Mouse (Mus musculus): ENCODE results near the gene Nfya. TPM values are rescaled to one million over a fixed set of nuclear protein-coding genes. Genes with fewer than 3 reads are reported as not detected.

Nfya gene
- polyA plus RNA-seq, 1 experiment from 2014 or later = 26.4 TPM

DNA sequence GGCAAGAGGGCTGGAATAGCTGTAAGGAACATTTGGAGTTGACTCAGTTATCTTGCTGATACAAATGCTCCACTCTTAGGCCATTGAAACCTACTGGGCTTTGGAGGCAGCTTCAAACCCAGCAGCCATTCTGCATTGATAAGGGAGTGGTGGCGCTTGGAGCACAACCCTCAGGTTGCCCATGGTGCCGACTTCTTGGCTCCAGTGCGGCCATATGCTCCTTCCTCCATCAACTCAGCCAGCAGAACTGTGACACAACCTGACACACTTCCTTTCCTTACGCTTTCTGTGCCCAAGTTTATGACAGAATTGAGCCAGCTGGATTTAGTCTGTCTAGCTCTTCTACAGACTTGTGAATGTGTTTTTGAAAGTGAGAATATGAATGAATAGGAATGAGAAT is 2.6 kb downstream of the Nfya start:
- Histone ChIP-seq H3K36me3 (peaks cover 27% of the 10 kb centered on the region), H3K9me3 (replicated peaks) (no peaks in the 10 kb centered on the region), H3K27me3 (ENCODE audit: low read depth, poor library complexity, severe bottlenecking) (no peaks in the 10 kb centered on the region), H3K4me3 (peak overlapping the region; percentile 89), H3K27ac (peak overlapping the region; percentile 99), H3K4me1 (peaks cover 22% of the 10 kb centered on the region)
- WGBS = 88% methylated on average over 4 of the region's 4 CpGs
- DNase-seq (ENCODE audit: low spot score) = no peak

DNA sequence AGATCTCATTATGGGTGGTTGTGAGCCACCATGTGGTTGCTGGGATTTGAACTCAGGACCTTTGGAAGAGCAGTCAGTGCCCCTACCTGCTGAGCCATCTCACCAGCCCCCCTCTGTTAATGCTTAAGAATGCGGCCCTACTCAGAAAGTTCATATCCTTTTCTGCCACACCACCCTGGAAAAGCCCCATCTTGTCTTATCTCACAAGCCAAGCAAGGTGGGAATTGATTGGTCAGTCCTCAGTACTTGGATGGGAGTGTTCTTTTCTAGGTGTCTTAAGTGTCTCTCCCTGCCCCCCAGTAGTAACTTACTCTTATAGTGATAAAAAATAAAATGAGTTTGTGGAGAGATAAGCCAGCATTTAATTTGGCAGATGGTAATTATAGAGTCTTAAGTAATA is 5.0 kb downstream of the Nfya start:
- no peak for DNase-seq (ENCODE audit: low spot score)
- Histone ChIP-seq H3K27ac (no peak overlapping the region), H3K36me3 (peaks cover 34% of the 10 kb centered on the region), H3K27me3 (ENCODE audit: low read depth, poor library complexity, severe bottlenecking) (no peaks in the 10 kb centered on the region), H3K4me1 (peaks cover 15% of the 10 kb centered on the region), H3K4me3 (no peak overlapping the region), H3K9me3 (replicated peaks) (no peaks in the 10 kb centered on the region)
- WGBS = 76% methylated on average over 1 of the region's 1 CpGs

DNA sequence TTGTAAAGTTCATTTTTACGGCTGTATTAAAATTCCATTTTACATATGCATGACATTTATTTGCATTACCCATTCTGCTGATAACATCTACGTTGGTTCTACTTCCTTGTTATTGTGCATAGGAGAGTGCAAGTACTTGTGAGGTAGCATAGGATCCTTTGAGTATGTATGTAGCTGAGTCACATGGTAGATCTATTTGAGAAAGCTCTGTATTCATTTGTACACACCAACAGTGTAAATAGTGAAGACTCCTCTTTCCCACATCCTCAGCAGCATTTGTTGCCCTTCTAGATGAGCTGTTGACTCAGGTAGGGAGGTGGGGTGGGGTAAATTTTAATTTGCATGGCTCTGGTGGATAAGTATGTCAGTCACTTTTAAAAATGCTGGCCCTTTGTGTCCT is 5.9 kb downstream of the Nfya start:
- H3K4me3 ChIP-seq = no peak overlapping the region
- DNase-seq (ENCODE audit: low spot score) = no peak
- H3K9me3 ChIP-seq (replicated peaks) = no peaks in the 10 kb centered on the region
- no peaks in the 10 kb centered on the region for H3K27me3 ChIP-seq (ENCODE audit: low read depth, poor library complexity, severe bottlenecking)
- no peak overlapping the region for H3K27ac ChIP-seq
- WGBS = 91% methylated on average over 2 of the region's 2 CpGs
- peaks cover 43% of the 10 kb centered on the region for H3K36me3 ChIP-seq
- peaks cover 15% of the 10 kb centered on the region for H3K4me1 ChIP-seq

DNA sequence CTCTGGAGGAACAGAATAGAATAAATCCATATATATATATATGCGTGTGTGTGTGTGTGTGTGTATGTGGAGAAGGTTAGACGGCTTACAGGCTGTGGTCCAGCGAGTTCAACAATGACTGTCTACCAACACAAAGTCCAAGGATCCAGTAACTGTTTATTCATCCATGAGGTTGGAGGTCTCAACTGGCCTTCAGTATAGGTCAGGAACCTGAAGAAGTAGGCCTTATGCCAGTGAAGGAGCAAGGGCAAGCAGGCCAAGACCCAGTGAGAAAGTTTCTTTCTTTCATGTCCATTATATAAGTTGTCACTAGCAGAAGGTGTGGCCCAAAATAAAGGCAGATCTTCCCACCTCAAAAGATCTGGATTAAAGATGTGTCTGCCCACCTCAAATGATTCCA is 7.0 kb downstream of the Nfya start:
- peaks cover 8% of the 10 kb centered on the region for H3K4me1 ChIP-seq
- WGBS = 94% methylated on average over 3 of the region's 3 CpGs
- H3K9me3 ChIP-seq (replicated peaks) = no peaks in the 10 kb centered on the region
- H3K36me3 ChIP-seq = peaks cover 54% of the 10 kb centered on the region
- H3K27ac ChIP-seq = no peak overlapping the region
- no peak overlapping the region for H3K4me3 ChIP-seq
- H3K27me3 ChIP-seq (ENCODE audit: low read depth, poor library complexity, severe bottlenecking) = no peaks in the 10 kb centered on the region
- no peak for DNase-seq (ENCODE audit: low spot score)

DNA sequence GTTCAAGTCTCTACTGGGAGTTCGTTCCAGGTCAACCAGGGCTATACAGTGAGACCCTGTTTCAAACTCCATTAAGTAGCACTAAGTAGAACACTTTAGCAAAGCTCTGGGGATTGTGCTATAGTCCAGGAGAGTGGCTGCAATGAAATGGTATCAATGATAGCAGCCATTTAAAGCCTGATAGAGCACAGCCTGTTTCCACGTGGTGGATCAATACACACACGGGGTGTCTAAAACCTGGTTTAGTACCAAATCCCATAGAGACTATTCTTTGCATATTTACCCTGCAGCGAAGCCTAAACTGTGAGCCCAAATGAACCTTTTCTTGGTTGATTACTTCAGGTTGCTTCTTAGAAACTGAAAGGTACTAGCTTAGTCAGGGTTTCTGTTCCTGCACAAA is 8.0 kb downstream of the Nfya start:
- no peaks in the 10 kb centered on the region for H3K4me1 ChIP-seq
- H3K4me3 ChIP-seq = no peak overlapping the region
- WGBS = 93% methylated on average over 4 of the region's 4 CpGs

DNA sequence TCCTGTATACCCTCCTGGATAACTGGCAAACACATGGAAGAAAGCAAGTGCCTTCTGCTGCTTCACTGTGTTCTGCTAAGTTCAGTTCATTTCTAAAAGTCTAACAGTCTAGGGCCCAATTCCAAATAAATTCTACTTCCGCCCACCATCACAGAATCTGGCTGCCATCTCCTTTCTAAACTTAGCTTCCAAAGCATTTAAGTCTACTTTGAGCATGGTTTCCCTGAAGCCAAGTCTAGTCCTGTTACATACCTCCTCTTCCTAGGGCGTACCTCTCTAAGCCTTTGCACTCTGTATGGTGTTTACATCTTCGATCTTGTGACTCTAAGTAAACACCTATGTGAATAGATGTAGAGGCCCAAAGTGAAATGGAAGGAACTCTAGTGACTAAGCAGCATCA is 17.1 kb downstream of the Nfya start:
- H3K4me1 ChIP-seq = no peaks in the 10 kb centered on the region
- H3K27ac ChIP-seq = no peak overlapping the region
- H3K9me3 ChIP-seq (replicated peaks) = no peaks in the 10 kb centered on the region
- no peak overlapping the region for H3K4me3 ChIP-seq
- WGBS = 97% methylated on average over 3 of the region's 3 CpGs
- no peak for DNase-seq (ENCODE audit: low spot score)
- H3K36me3 ChIP-seq = peaks cover 99% of the 10 kb centered on the region
- no peaks in the 10 kb centered on the region for H3K27me3 ChIP-seq (ENCODE audit: low read depth, poor library complexity, severe bottlenecking)

More for the DNA sequence above, 8.0 kb downstream of the Nfya start:
- Histone ChIP-seq H3K36me3 (peaks cover 61% of the 10 kb centered on the region), H3K27ac (no peak overlapping the region), H3K27me3 (ENCODE audit: low read depth, poor library complexity, severe bottlenecking) (no peaks in the 10 kb centered on the region), H3K9me3 (replicated peaks) (no peaks in the 10 kb centered on the region)
- DNase-seq (ENCODE audit: low spot score) = no peak

DNA sequence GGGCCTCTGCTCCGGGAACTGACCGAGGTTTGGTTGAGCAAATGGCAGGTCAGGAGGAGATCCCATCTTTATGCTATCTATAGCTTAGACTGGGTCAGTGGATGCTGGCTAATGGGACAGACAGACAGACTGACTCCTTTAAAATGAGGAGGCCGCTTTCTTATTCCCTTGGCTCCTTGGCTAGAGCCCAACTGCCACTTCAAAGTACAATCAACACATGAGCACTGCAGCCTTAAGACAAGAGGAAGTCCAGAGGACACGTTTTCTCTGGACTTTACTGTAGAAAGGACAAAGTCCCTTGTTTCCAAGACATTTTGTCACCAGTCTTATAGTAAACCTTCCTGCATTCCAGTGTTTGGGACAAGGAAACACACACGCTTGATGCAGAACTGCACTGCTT is 18.3 kb downstream of the Nfya start:
- WGBS = 89% methylated on average over 5 of the region's 5 CpGs
- Histone ChIP-seq H3K36me3 (peaks cover 100% of the 10 kb centered on the region), H3K4me3 (no peak overlapping the region), H3K27me3 (ENCODE audit: low read depth, poor library complexity, severe bottlenecking) (no peaks in the 10 kb centered on the region), H3K4me1 (no peaks in the 10 kb centered on the region), H3K27ac (no peak overlapping the region), H3K9me3 (replicated peaks) (no peaks in the 10 kb centered on the region)
- DNase-seq (ENCODE audit: low spot score) = no peak

DNA sequence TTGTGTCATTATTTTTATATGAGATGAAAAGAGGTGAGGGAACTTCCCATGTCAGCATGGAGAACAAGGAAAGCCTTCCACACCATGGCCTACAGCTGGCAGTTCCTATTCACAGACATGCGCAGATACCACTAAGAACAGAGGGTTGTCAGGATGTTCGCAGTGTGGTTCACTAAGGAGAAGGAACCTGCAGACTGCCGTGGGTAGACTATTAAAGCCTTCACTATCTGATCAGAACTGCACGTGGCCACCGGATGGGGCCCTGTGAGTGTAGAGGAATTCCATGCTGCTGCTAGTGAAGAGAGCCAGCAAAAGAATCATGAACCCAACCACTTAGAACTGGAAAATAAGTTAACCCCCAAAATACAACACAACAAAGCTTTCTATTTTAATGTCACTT is 20.3 kb downstream of the Nfya start:
- Histone ChIP-seq H3K4me1 (no peaks in the 10 kb centered on the region), H3K27ac (no peak overlapping the region), H3K9me3 (replicated peaks) (no peaks in the 10 kb centered on the region), H3K27me3 (ENCODE audit: low read depth, poor library complexity, severe bottlenecking) (no peaks in the 10 kb centered on the region), H3K36me3 (peaks cover 89% of the 10 kb centered on the region), H3K4me3 (no peak overlapping the region)
- 94% methylated on average over 5 of the region's 5 CpGs for WGBS
- DNase-seq (ENCODE audit: low spot score) = no peak

DNA sequence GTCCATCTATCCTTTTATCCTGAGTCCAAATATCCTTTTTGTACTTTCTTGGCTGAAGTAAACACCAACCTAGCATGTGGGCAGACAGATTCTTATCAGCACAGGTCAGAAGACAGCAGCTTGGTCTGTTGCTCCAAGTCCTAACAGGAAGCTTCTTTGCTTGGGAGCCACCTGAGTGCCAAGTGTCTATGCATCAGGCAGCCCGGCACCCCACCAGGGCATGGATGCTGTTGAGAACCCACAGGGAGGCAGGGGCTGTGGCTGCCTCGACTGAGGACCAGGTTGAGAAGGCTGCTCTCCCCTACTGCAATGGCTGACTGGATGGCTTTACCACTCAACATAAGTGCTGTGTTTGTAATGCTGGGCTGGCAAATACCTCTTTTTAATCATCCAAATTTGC is 21.0 kb downstream of the Nfya start:
- no peak for DNase-seq (ENCODE audit: low spot score)

DNA sequence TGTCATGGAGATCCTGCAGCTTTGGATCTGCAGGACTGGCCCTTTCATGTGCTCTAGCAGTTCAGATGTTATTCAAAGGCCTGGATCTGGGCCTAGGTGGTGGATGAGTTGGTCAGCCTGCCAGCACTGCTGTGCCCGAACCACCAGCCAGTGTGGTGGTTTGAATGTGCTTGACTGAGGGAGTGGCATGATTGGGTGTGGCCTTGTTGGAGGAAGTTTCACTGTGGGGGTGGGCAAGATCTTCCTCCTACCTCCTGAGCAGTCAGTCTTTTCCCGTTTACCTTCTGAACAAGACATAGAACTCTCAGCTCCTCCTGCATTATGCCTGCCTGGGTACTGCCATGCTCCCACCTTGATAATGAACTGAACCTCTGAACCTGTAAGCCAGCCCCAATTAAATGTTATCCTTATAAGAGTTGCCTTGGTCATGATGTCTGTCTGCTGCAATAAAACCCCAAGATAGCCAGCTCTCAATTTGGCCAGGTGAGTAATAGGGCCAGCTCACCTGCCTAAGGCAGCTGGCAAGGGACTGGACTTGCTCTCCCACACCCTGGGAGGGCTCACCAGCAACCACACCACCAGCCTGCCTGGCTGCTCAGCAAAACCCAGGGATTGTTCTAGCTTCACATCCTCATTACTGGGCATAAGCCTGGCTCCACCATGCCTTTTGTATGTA is 23.8 kb downstream of the Nfya start:
- no peaks in the 10 kb centered on the region for H3K27me3 ChIP-seq (ENCODE audit: low read depth, poor library complexity, severe bottlenecking)
- peaks cover 54% of the 10 kb centered on the region for H3K36me3 ChIP-seq
- no peak overlapping the region for H3K27ac ChIP-seq
- H3K4me1 ChIP-seq = no peaks in the 10 kb centered on the region
- no peak for DNase-seq (ENCODE audit: low spot score)
- 72% methylated on average over 2 of the region's 2 CpGs for WGBS
- H3K9me3 ChIP-seq (replicated peaks) = no peaks in the 10 kb centered on the region
- no peak overlapping the region for H3K4me3 ChIP-seq

More for the DNA sequence above, 21.0 kb downstream of the Nfya start:
- no peak overlapping the region for H3K27ac ChIP-seq
- 90% methylated on average over 2 of the region's 2 CpGs for WGBS
- no peaks in the 10 kb centered on the region for H3K9me3 ChIP-seq (replicated peaks)
- H3K4me1 ChIP-seq = no peaks in the 10 kb centered on the region
- no peak overlapping the region for H3K4me3 ChIP-seq
- H3K27me3 ChIP-seq (ENCODE audit: low read depth, poor library complexity, severe bottlenecking) = no peaks in the 10 kb centered on the region
- H3K36me3 ChIP-seq = peaks cover 81% of the 10 kb centered on the region

DNA sequence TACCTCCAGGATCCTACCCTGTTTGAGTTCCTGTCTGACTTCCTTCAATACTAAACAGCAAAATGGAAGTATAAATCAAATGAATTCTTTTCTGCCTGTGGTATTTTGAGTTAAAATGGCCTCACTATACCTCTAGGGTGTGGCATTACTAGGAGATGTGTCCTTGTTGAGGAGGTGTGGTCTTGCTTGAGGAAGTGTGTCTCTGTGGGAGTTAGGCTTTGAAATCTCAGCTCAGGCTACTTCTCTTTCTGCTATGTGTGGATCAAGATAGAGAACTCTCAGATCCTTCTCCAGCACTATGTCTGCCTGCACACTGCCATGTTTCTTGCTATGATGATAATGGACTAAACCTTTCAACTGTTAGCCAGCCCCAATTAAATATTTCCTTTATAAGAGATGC is 30.7 kb downstream of the Nfya start:
- Histone ChIP-seq H3K36me3 (no peaks in the 10 kb centered on the region), H3K9me3 (replicated peaks) (no peaks in the 10 kb centered on the region), H3K27ac (no peak overlapping the region), H3K27me3 (ENCODE audit: low read depth, poor library complexity, severe bottlenecking) (no peaks in the 10 kb centered on the region), H3K4me3 (no peak overlapping the region), H3K4me1 (no peaks in the 10 kb centered on the region)
- no peak for DNase-seq (ENCODE audit: low spot score)

DNA sequence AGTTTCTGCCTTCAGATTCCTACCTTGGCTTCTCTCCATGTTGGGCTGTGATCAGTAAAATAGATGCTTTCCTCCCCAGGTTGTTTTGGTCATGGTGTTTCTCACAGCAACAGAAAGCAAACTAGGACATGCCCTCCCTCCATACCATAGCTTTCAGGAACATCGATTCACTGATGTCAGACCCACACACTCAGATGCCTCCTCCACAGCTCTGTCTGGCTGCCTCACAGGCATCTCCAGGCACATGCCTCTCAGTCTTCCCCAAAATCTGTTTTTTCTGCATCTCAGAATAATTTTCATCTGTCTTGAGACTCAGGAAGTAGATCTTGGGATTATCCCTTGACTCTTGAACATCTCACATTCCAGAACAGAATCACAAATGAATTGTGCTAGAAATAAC is 33.6 kb downstream of the Nfya start:
- Histone ChIP-seq H3K27me3 (ENCODE audit: low read depth, poor library complexity, severe bottlenecking) (no peaks in the 10 kb centered on the region), H3K9me3 (replicated peaks) (no peaks in the 10 kb centered on the region), H3K27ac (no peak overlapping the region), H3K36me3 (no peaks in the 10 kb centered on the region), H3K4me3 (no peak overlapping the region), H3K4me1 (no peaks in the 10 kb centered on the region)
- WGBS = 100% methylated on average over 1 of the region's 1 CpGs
- no peak for DNase-seq (ENCODE audit: low spot score)

DNA sequence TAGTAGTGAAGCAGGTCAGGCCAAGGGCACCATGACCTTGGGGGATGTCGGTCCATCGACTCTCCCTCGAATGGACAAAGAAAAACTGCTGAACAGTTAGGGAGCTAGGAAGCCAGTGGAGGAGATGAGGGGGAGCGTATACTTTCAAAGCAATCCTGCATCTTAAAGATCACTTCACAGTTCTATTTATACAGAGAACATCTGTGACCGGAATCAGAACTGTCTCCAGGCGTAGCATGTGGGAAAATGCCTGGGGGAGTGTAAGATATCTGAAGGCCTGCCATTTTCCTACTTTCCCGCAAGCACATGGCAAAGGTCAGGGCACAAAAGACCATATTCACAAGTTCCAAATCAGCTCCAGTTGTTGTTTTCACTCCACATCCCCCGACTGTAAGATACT is 36.7 kb downstream of the Nfya start:
- Histone ChIP-seq H3K4me3 (no peak overlapping the region), H3K36me3 (no peaks in the 10 kb centered on the region), H3K27ac (no peak overlapping the region), H3K27me3 (ENCODE audit: low read depth, poor library complexity, severe bottlenecking) (no peaks in the 10 kb centered on the region), H3K4me1 (no peaks in the 10 kb centered on the region), H3K9me3 (replicated peaks) (no peaks in the 10 kb centered on the region)
- WGBS = 84% methylated on average over 8 of the region's 8 CpGs
- no peak for DNase-seq (ENCODE audit: low spot score)

DNA sequence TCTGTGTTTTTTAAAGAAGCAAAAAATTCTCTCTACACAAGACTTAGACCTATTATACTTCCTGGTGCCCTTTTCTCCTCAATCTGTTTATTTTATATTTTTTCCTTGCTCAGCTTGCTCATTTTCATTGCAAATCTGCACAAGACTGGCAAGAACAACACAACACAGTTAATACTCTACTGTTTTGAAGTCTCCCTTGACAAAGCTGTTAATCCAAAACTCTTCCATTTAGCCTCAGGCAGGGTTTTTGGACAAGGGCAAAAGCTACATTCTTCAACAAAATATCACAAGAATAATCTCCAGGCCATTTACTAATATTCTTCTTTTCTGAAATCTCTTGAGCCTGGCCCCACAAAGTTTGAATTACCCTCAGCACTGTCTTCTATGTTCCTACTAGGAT is 38.1 kb downstream of the Nfya start:
- Histone ChIP-seq H3K9me3 (replicated peaks) (no peaks in the 10 kb centered on the region), H3K4me3 (no peak overlapping the region), H3K36me3 (no peaks in the 10 kb centered on the region), H3K27me3 (ENCODE audit: low read depth, poor library complexity, severe bottlenecking) (no peaks in the 10 kb centered on the region), H3K4me1 (no peaks in the 10 kb centered on the region), H3K27ac (no peak overlapping the region)
- DNase-seq (ENCODE audit: low spot score) = no peak

Data from limb, embryonic 10.5 days (tissue).